Mouse (Mus musculus): Measurements from ENCODE around the gene Ets1. TPM values are rescaled to one million over a fixed set of nuclear protein-coding genes. Genes with fewer than 3 reads are reported as not detected.

Ets1 gene
- total RNA-seq (2023; ENCODE audit: inconsistent age), result 690 to 743 TPM (median 721 TPM) in 4 replicates

DNA sequence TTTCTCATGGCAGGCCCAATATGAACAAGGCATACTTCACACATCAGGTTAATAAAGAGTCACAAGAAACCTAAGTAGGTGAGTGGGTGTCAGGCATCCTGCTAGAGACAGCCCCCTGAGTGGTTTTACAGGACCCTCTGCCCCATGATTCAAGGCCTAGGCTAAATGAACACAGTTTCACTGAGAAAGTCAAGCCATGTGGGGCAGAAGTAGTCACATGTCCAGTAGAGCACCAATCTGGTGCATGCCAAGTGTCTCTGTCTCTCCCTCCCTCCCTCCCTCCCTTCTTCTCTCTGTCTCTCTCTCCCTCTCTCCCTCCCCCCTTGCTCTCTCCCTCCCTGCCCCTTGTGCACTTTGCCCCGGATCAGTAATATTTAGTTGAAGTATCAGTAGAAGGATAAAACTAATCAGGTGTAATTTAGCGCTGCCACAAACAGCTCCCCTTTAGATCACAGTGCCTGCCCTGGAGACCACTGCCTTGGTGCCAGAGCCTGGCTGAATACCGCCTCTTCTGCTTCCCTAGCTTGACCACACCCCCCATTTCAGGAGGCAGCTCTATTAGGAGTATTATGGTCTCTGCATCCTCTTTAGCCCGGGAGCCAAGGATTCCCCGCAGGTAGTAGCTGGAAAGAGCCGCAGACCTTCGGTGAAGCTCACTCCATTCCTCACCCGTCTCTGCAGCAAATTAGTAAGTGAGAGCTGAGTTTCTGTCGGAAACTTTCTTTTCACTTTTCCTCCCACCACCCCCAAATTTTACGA is at the start of gene Ets1:
TSS of gene Ets1 (plus strand) at position 595 of the 759 bp plus-strand sequence.

Other genes starting within 250 kb of the Ets1 start
- 174 to 211 TPM (median 199 TPM) in 4 replicates for gene Fli1, start 93.4 kb upstream of the Ets1 start, total RNA-seq (2023; ENCODE audit: inconsistent age)

Data from B cell, adult (primary cell).